Mouse (Mus musculus) lung, embryonic 14.5 days (tissue): ENCODE measurements around the gene Prr15l. TPM values are rescaled to one million over a fixed set of nuclear protein-coding genes. Genes with fewer than 3 reads are reported as not detected.

Experiments used
- ATAC-seq: fragments of 200-750 bp; cut with Nextera tagmentation; 2 replicates; pipeline ENCODE4 v1.8.0; 2017; ENCODE audit warnings: mild to moderate bottlenecking, moderate TSS enrichment, moderate library complexity; ENCODE audit not compliant: insufficient read depth
- DNase-seq: peaks from one replicate; pipeline ENCODE4 v3.0.0-alpha.2; 2015
- H3K27ac ChIP-seq: fragments of 300-500 bp; sonication (generic); 2 replicates; pipeline ENCODE4 v1.5.1; 2014; ENCODE audit warnings: low read depth, mild to moderate bottlenecking, moderate library complexity
- H3K27me3 ChIP-seq: fragments of 300-500 bp; sonication (generic); 2 replicates; pipeline ENCODE4 v1.6.1; 2014; ENCODE audit warnings: low read length, control low read depth; ENCODE audit not compliant: insufficient read depth
- H3K36me3 ChIP-seq: fragments of 300-500 bp; sonication (generic); 2 replicates; pipeline ENCODE4 v1.6.1; 2014; ENCODE audit warnings: control low read depth; ENCODE audit not compliant: insufficient read depth
- H3K4me1 ChIP-seq: fragments of 300-500 bp; sonication (generic); 2 replicates; pipeline ENCODE4 v1.6.1; 2014; ENCODE audit warnings: antibody characterized with exemption, control low read depth; ENCODE audit not compliant: insufficient read depth
- H3K4me2 ChIP-seq: fragments of 300-500 bp; sonication (generic); 2 replicates; pipeline ENCODE4 v1.6.1; 2014; ENCODE audit warnings: mild to moderate bottlenecking
- H3K4me3 ChIP-seq: fragments of 300-500 bp; sonication (generic); 2 replicates; pipeline ENCODE4 v1.5.1; 2014; ENCODE audit warnings: low read depth, low read length
- H3K9ac ChIP-seq: fragments of 300-500 bp; sonication (generic); 2 replicates; pipeline ENCODE4 v1.6.1; 2014
- H3K9me3 ChIP-seq: fragments of 300-500 bp; sonication (generic); 2 replicates; pipeline ENCODE4 v1.6.1; 2016; ENCODE audit warnings: low read depth, low read length, control low read depth
- CTCF ChIP-seq: IDR thresholded peaks from 2 replicates; pipeline ENCODE4 v1.5.1; 2016; ENCODE audit warnings: antibody characterized with exemption, low read depth
- WGBS: fragments of 180-500 bp; shearing (Covaris S2); extraction: QIAGEN DNeasy Blood & Tissue Kit; methylation state at CpG from one replicate; pipeline ENCODE4 v1.1.7; 2014; 5-methylcytosine and 5-hydroxymethylcytosine counted together
- polyA plus RNA-seq: library from polyadenylated mRNA; unstranded; fragments of >200 nt; fragmentation: Nextera tagmentation; extraction: Ambion mirVana; gene quantifications from 2 replicates; pipeline ENCODE4 v1.2.1, GENCODE M21; 2014

Gene Prr15l
- polyA plus RNA-seq, 1 experiment from 2014 or later, result 24.1 TPM

DNA sequence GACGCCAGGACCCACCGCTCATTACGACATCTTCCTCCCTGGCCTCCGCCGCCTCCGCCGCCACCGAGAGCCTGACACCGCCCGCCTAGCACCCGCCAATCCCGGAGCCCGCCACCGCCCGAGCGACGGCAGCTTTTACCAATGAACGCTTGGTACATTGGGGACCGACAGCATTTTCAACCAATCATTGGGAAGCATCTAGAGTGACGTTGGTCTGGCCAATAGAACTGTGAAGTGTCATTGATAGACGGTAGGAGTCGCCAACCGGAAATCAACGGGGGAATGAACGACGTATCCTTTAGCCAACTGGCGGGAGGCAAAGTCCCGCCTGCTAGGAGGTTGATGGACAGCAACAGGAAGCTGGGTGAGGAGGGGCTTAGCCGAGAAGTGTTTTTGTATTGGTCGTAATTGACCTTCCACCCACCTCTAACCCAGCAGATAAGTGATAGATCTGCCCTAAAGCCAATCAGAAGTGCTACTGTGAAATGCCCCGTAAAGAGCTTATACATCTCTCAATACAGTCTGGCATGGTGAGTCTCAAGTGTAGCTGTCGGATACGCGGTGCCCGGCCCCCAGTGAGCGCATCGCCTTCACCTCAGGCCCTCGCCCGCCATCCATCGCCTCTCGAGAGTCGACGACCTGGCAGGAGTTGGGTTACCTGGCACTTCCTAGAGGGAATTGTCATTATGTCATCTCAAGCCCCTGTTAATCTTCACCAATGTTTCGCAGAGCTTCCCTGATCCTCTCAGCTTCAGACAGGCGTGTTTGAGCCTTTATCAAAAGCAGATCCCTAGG, 49.9 kb downstream of the Prr15l start:
- DNase-seq (peak; percentile 100), ATAC-seq (peak; percentile 97)
- Histone ChIP-seq H3K36me3 (0 out of 2 replicates have a peak, but pooled peaks cover 3% of the 10 kb centered on the region), H3K9ac (peak overlapping the region; percentile 95), H3K4me2 (peak overlapping the region; percentile 93), H3K4me3 (peak overlapping the region; percentile 95), H3K4me1 (peaks cover 9% of the 10 kb centered on the region), H3K27ac (peak overlapping the region; percentile 95), H3K9me3 (no peaks in the 10 kb centered on the region), H3K27me3 (no peaks in the 10 kb centered on the region)
- no peak for TF ChIP-seq CTCF
- under 1% methylated on average over 45 of the region's 45 CpGs for WGBS

- ATAC-seq (no peak), DNase-seq (no peak)
- H3K4me2 ChIP-seq, result peak overlapping the region; percentile 93
- peak overlapping the region; percentile 95 for H3K4me3 ChIP-seq
- H3K9me3 ChIP-seq, result no peaks in the 10 kb centered on the region
- no peaks in the 10 kb centered on the region for H3K27me3 ChIP-seq
- 0 out of 2 replicates have a peak, but pooled peaks cover 2% of the 10 kb centered on the region for H3K36me3 ChIP-seq
- H3K9ac ChIP-seq, result peak overlapping the region; percentile 58
- 23% methylated on average over 17 of the region's 17 CpGs for WGBS
- peaks cover 9% of the 10 kb centered on the region for H3K4me1 ChIP-seq
- peak overlapping the region; percentile 83 for H3K27ac ChIP-seq
- no peak for TF ChIP-seq CTCF
These were observed 50.7 kb downstream of the Prr15l start for GRCm38 (mm10) chr11:96978401-96979246.

DNA sequence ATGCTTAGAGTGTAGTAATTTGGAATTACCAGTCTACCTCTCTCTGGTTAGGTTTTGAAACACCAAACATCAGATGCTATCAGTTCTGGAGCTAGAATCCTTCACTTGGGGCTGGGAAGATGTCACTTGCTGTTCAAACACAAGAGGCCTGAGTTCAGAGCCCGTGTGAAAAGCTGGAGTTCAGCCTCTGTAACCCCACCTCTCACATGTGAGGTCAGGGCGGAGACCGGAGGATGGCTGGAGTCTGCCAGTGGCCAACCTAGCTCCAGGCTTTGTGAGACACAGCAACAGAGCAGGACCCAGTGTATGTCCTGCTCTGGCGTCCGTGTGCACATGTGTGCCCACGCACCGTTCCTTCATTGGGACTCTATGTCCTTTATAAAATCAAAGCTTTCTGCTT, 51.4 kb downstream of the Prr15l start:
- 79% methylated on average over 7 of the region's 7 CpGs for WGBS
- no peaks in the 10 kb centered on the region for H3K27me3 ChIP-seq
- no peak for TF ChIP-seq CTCF
- DNase-seq, result no peak
- H3K4me1 ChIP-seq, result peaks cover 9% of the 10 kb centered on the region
- H3K36me3 ChIP-seq, result no peaks in the 10 kb centered on the region
- no peak overlapping the region for H3K9ac ChIP-seq
- no peak for ATAC-seq
- no peaks in the 10 kb centered on the region for H3K9me3 ChIP-seq
- no peak overlapping the region for H3K4me3 ChIP-seq
- no peak overlapping the region for H3K4me2 ChIP-seq
- no peak overlapping the region for H3K27ac ChIP-seq

GRCm38 (mm10) chr11:96980021-96980420, 52.1 kb downstream of the Prr15l start:
- H3K4me2 ChIP-seq, result no peak overlapping the region
- ATAC-seq, result no peak
- no peaks in the 10 kb centered on the region for H3K9me3 ChIP-seq
- peaks cover 9% of the 10 kb centered on the region for H3K4me1 ChIP-seq
- no peaks in the 10 kb centered on the region for H3K27me3 ChIP-seq
- H3K9ac ChIP-seq, result no peak overlapping the region
- H3K4me3 ChIP-seq, result no peak overlapping the region
- no peaks in the 10 kb centered on the region for H3K36me3 ChIP-seq
- no peak overlapping the region for H3K27ac ChIP-seq
- no peak for DNase-seq
- TF ChIP-seq CTCF, result no peak
- WGBS, result 74% methylated on average over 5 of the region's 5 CpGs

DNA sequence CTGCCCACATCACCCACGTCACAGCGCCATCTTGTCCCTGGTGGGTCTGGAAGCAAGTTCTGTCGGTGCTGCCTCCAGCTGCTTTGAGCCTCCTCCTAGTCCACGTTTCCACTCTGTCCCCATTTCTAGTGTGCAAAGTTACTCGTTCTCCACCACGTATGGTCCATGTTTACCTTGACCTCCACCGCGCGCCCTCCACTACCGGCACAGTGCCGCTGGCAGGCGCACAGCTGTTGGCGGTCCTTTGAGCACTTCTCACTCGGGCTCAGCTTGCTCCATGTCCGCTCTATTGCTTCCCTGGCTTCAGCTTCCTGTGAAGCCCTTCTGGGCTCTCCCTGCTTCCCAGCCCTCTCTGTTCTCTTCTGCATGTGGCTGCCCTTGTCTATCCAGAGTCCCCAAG, 53.6 kb downstream of the Prr15l start:
- Histone ChIP-seq H3K27me3 (no peaks in the 10 kb centered on the region), H3K9me3 (no peaks in the 10 kb centered on the region), H3K4me1 (peaks cover 5% of the 10 kb centered on the region; the same call in 1 of the 2 replicates), H3K36me3 (no peaks in the 10 kb centered on the region), H3K9ac (no peak overlapping the region), H3K4me2 (no peak overlapping the region), H3K4me3 (no peak overlapping the region), H3K27ac (no peak overlapping the region)
- no peak for DNase-seq
- no peak for ATAC-seq
- 53% methylated on average over 15 of the region's 15 CpGs for WGBS
- TF ChIP-seq CTCF, result no peak

DNA sequence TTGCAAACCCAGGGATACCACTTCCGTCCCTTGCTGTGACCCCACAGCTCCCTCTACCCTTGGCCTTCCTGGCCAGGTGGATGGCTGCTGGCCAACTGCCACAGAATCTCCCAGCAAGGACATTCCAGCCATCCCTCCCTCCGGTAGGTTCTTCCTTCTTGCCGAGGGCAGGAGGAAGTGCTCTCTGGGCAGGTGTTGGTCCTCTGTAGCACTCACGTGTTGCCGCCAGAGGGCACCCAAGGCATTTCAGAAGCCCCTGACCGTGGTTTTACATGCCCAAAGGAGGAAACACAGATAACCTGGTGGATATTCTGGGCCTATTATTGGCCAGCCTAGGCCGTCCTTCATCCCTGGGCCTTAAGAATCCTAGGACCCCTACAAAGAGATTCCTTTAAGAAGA, 54.5 kb downstream of the Prr15l start:
- Histone ChIP-seq H3K36me3 (no peaks in the 10 kb centered on the region), H3K4me3 (no peak overlapping the region), H3K4me1 (peaks cover 5% of the 10 kb centered on the region; the same call in 1 of the 2 replicates), H3K9me3 (no peaks in the 10 kb centered on the region), H3K4me2 (no peak overlapping the region; the same call in 1 of the 2 replicates), H3K27ac (no peak overlapping the region), H3K9ac (no peak overlapping the region), H3K27me3 (no peaks in the 10 kb centered on the region)
- DNase-seq (peak; percentile 91), ATAC-seq (no peak)
- 1% methylated on average over 7 of the region's 7 CpGs for WGBS
- peak; percentile 97 for TF ChIP-seq CTCF

DNA sequence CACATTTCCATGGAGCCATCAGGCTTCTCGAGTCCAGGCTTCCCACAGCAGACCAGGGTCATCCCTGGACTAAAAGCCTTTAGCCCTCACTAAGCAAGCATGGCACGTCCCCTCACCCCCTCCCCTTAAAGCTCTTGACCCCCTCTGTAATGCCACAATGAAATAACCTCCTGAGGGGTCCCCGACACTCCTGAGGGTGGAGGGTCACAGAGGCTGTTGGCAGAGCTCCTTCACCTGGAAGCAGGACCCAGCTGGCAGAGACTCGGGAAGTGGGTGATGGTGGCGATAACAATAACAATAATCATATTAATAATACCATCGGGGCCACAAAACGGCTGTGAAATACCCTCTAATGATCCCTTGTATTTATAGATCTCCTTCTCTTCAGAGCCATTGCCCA, 55.0 kb downstream of the Prr15l start, which contains the start of gene Sp2:
Sp2 (minus strand) TSS at position 101 of the 400 bp plus-strand sequence.
- no peaks in the 10 kb centered on the region for H3K27me3 ChIP-seq
- no peak within 1 kb of the TSS; the same call in 1 of the 2 replicates for H3K4me2 ChIP-seq

More for the DNA sequence above, 55.0 kb downstream of the Prr15l start, which contains the start of gene Sp2:
- WGBS, result 69% methylated on average over 7 of the region's 7 CpGs
- no peak for TF ChIP-seq CTCF
- Histone ChIP-seq H3K9me3 (no peaks in the 10 kb centered on the region), H3K27ac (no peak within 1 kb of the TSS), H3K36me3 (no peaks in the 10 kb centered on the region), H3K4me1 (peaks cover 5% of the 10 kb centered on the region; the same call in 1 of the 2 replicates), H3K9ac (no peak within 1 kb of the TSS), H3K4me3 (no peak within 1 kb of the TSS)
- DNase-seq (no peak), ATAC-seq (no peak)
